Mouse (Mus musculus) neutrophil, adult 5-6 weeks (primary cell): ENCODE measurements around the gene Icam5. TPM values are rescaled to one million over a fixed set of nuclear protein-coding genes. Genes with fewer than 3 reads are reported as not detected.
A peak's percentile ranks its signal among the peaks of the same experiment; 100 is the strongest.
"Not testable (repeated sequence)": the region's sequence is repeated elsewhere in the genome, so short reads cannot be mapped to it uniquely, and the experiment has no call there.

Source experiments
- ATAC-seq: fragments of 151-379, 151-347 bp; 2 replicates; pipeline ENCODE4 v1.8.0; 2017; ENCODE audit warnings: mild to moderate bottlenecking, moderate TSS enrichment; ENCODE audit not compliant: insufficient number of reproducible peaks, poor library complexity, low FRiP score, severe bottlenecking; ENCODE audit errors: extremely low read depth
- total RNA-seq: library from RNA; stranded (forward); fragments of 200-1000 nt; gene quantifications from 2 replicates; pipeline ENCODE4 v1.2.3, GENCODE M21; 2017

The Icam5 gene
- total RNA-seq, 1 experiment from 2014 or later: not detected

GRCm38 (mm10) chr9:21030781-21031250 lies 1.1 kb upstream of the Icam5 start:
- ATAC-seq: peak; percentile 70

GRCm38 (mm10) chr9:21031251-21031895 lies 500 bp upstream of the Icam5 start:
- ATAC-seq: peak; percentile 4; the same call in 1 of the 2 replicates

GRCm38 (mm10) chr9:21032491-21032890 lies 618 bp downstream of the Icam5 start:
- no peak for ATAC-seq

GRCm38 (mm10) chr9:21033136-21033535 lies 1.3 kb downstream of the Icam5 start:
- ATAC-seq: peak; percentile 38; the same call in 1 of the 2 replicates

- ATAC-seq: no peak
Measured at GRCm38 (mm10) chr9:21034481-21035085, 2.7 kb downstream of the Icam5 start.

GRCm38 (mm10) chr9:21035586-21035985 lies 3.7 kb downstream of the Icam5 start:
- ATAC-seq: no peak

- no peak for ATAC-seq
Measured at GRCm38 (mm10) chr9:21036161-21036560, 4.3 kb downstream of the Icam5 start.

- no peak for ATAC-seq
Measured at GRCm38 (mm10) chr9:21036666-21037065, 4.8 kb downstream of the Icam5 start.

- ATAC-seq: no peak
Measured at GRCm38 (mm10) chr9:21037481-21037891, 5.6 kb downstream of the Icam5 start.

GRCm38 (mm10) chr9:21039779-21040178 lies 7.9 kb downstream of the Icam5 start:
- no peak for ATAC-seq

GRCm38 (mm10) chr9:21041308-21041707 lies 9.4 kb downstream of the Icam5 start:
- ATAC-seq: no peak

- ATAC-seq: no peak
Measured at GRCm38 (mm10) chr9:21043563-21043962, 11.7 kb downstream of the Icam5 start.

GRCm38 (mm10) chr9:21044785-21045184 lies 12.9 kb downstream of the Icam5 start:
- ATAC-seq: not testable (repeated sequence)

GRCm38 (mm10) chr9:21045235-21045634 lies 13.4 kb downstream of the Icam5 start:
- no peak for ATAC-seq

GRCm38 (mm10) chr9:21051578-21051977 lies 19.7 kb downstream of the Icam5 start:
- ATAC-seq: no peak

GRCm38 (mm10) chr9:21062928-21063327 lies 31.1 kb downstream of the Icam5 start:
- no peak for ATAC-seq

GRCm38 (mm10) chr9:21067006-21067684 lies 35.3 kb downstream of the Icam5 start, which contains the start of gene Zglp1:
TSS of gene Zglp1 (minus strand) at chr9:21067093.
- ATAC-seq: no peak

- no peak for ATAC-seq
Measured at GRCm38 (mm10) chr9:21072641-21073040, 40.8 kb downstream of the Icam5 start.

GRCm38 (mm10) chr9:21073044-21073840 lies 41.4 kb downstream of the Icam5 start, which contains the start of the genes Gm49373 and Fdx1l:
TSS of gene Gm49373 (minus strand) at chr9:21073096.
TSS of gene Fdx1l (minus strand) at chr9:21073614.
- ATAC-seq: peak; percentile 86
